Mouse (Mus musculus): ENCODE data around the gene Mlxip. TPM values are rescaled to one million over a fixed set of nuclear protein-coding genes. Genes with fewer than 3 reads are reported as not detected.

Mlxip gene
- 17.4 and 18.8 TPM in 2 replicates for polyA plus RNA-seq (2012; rRNA removed)

DNA sequence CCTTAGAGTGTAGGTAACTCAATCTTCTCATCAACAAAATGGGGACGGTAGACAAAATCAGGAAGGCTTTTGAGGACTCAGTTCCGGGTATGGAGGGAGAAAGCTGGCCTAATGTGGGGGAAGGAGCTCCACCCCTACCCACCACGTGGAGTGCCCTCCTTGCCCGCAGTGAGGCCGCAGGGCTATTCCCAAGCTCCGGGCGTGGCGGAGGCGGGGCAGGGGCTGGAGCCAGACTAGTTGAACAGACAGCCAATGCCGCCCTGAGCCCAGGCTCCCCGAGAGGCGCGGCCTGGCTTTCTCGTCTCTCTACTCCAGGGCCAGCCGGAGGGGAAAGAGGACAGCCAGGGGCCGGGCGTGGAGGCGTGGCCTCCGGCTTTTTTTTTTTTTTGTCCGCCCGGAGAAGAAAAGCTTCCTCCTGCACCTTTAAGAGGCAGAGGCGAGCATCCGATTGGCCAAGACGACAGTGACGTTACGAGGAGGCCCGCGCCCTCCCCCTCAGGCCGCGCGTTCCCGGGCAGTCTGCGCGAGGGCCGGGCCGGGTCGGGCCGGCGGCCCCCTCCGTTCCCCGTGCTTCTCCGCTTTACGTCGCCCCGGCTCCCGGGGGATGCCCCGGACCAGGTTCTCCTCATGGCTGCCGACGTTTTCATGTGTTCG is at the start of gene Mlxip:
TSS of gene Mlxip (plus strand) at position 496 of the 654 bp plus-strand sequence.
- peaks cover 17% of the 10 kb centered on the region for H3K4me1 ChIP-seq (ENCODE audit: control insufficient read depth, insufficient read depth, low read length)
- H3K4me3 ChIP-seq (ENCODE audit: control insufficient read depth, low read depth, low read length), result peak within 1 kb of the TSS; percentile 99
- H3K36me3 ChIP-seq (ENCODE audit: control insufficient read depth, insufficient read depth, low read length), result no peaks in the 10 kb centered on the region
- H3K27me3 ChIP-seq (ENCODE audit: control insufficient read depth, insufficient read depth, low read length), result no peaks in the 10 kb centered on the region
- TF ChIP-seq CTCF (IDR thresholded peaks at IDR 0.05; ENCODE audit: control insufficient read depth, insufficient read depth, insufficient replicate concordance, low read depth, low read length) (no peak), POLR2A (IDR thresholded peaks at IDR 0.05; ENCODE audit: control insufficient read depth, low read depth, low read length) (peak; percentile 95)
- peak within 1 kb of the TSS; percentile 86 for H3K27ac ChIP-seq (ENCODE audit: control insufficient read depth, insufficient read depth, low read depth, low read length)

DNA sequence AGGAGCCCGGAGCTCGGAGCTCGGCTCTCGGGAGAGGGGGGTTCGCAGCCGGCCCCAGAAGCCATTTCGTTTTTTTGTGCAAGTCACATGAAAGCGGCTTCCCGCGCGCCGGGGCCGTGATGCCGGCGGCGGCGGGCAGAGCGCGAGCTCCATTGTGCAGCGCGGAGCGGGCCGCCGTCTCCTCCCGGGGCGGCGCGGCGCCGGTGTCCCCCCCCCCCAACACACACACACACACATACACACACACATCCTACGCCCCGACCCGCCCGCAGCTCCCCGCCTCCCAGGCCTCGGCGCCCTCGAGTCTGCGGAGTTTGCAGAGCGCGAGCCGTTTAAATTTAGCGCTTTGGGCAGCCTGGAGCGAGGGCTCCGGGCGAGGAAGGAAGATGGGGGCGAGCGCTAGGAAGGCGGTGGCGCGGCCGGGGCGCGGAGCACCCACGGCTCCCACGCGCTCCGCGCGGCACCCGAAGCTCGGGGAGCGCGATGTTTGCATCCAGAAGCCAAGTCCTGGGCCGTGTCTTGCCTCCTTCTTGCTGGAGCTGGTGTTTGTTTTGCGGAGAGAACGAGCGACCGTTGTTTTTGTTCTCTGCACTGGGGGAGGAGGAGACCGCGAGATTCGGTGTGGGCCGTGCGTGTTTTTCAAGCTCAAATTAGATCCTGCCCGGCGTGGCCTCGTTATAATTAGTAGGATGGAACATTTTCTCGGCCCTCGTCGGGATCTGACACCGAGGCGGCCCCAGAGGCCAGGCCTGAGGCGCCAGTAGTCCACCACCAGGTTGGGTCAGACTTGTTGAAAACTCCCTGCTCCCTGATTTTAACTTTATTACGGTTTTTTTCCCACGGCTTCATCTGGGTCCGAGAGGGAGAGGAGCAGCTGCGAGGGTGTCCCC is 49.4 kb upstream of the Mlxip start:
- peaks cover 2% of the 10 kb centered on the region; the same call in 1 of the 2 replicates for H3K27me3 ChIP-seq (ENCODE audit: control insufficient read depth, insufficient read depth, low read length)
- TF ChIP-seq POLR2A (IDR thresholded peaks at IDR 0.05; ENCODE audit: control insufficient read depth, low read depth, low read length), result no peak
- no peak for TF ChIP-seq CTCF (IDR thresholded peaks at IDR 0.05; ENCODE audit: control insufficient read depth, insufficient read depth, insufficient replicate concordance, low read depth, low read length)
- peak overlapping the region; percentile 61; the same call in 1 of the 2 replicates for H3K27ac ChIP-seq (ENCODE audit: control insufficient read depth, insufficient read depth, low read depth, low read length)

DNA sequence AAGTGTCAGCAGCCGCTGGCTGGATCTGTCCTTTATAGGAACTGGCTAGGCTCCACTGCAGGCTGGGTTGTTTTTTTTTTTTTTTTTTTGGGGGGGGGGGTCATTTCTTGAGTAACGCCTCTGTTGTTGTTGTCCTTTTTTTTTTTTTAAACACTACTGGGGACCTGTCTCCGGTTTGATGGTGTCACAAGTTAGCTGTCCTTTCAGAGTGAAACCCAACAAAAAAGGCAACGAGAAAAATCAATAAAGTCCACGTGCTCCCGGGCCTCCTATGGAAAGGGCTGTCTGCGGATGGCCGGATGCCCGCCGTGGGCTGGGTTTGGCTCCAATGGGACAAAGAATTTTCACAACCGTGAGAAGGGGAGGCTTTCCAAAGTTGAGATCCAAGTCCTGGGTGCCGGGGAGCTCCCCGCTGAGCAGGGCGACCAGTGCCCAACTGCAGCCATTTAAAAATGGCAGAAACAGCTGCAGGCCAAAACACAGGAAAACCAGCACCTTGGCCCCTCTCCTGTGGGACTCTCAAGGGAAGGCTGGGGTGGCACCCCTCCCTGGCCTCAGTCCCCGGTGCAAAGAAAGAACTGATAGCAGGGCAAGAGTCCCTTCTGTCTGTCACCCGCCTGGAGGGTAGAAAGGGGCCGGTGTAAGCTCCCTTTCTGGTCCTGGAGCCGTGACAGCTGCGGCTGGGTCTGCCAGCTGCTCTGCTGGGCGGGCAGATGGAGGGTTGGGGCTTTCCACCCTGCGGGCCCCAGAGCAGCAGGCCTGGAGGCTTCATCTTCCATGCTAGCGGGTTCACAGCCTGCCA is 48.5 kb upstream of the Mlxip start:
- Histone ChIP-seq H3K27me3 (ENCODE audit: control insufficient read depth, insufficient read depth, low read length) (peaks cover 2% of the 10 kb centered on the region; the same call in 1 of the 2 replicates), H3K27ac (ENCODE audit: control insufficient read depth, insufficient read depth, low read depth, low read length) (no peak overlapping the region), H3K4me1 (ENCODE audit: control insufficient read depth, insufficient read depth, low read length) (peaks cover 26% of the 10 kb centered on the region), H3K4me3 (ENCODE audit: control insufficient read depth, low read depth, low read length) (peak overlapping the region; percentile 86; the same call in 1 of the 2 replicates), H3K36me3 (ENCODE audit: control insufficient read depth, insufficient read depth, low read length) (no peaks in the 10 kb centered on the region)
- no peak for TF ChIP-seq CTCF (IDR thresholded peaks at IDR 0.05; ENCODE audit: control insufficient read depth, insufficient read depth, insufficient replicate concordance, low read depth, low read length)

More for the DNA sequence above, 49.4 kb upstream of the Mlxip start:
- peaks cover 26% of the 10 kb centered on the region for H3K4me1 ChIP-seq (ENCODE audit: control insufficient read depth, insufficient read depth, low read length)
- no peaks in the 10 kb centered on the region for H3K36me3 ChIP-seq (ENCODE audit: control insufficient read depth, insufficient read depth, low read length)
- peak overlapping the region; percentile 86 for H3K4me3 ChIP-seq (ENCODE audit: control insufficient read depth, low read depth, low read length)

DNA sequence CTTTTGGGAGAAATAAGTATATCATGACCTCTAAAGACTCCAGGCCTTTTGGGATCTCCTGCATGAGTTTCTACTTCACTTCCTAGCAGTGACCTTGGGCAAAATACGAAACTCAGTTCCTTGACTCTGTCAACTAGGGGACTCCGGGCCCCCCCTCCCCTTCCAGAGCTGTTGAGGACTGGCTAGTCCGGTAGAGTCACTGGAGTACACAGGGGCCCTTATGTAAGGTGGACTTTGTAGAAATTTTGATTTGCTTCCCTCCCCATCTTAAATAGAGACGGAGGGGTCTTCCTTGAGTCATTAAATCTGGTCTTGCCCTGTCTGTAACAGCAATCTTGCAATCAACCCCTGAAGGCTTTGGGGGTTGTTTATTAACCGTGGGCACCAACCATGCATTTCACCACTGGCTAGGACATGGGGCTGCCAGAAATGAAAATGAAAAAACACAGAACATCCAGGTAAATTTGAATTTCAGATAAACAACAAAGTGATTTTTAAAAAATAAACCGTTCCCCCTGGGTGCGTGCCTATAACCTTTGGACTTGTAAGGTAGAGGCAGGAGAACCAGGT is 47.8 kb upstream of the Mlxip start:
- Histone ChIP-seq H3K4me1 (ENCODE audit: control insufficient read depth, insufficient read depth, low read length) (peaks cover 26% of the 10 kb centered on the region), H3K4me3 (ENCODE audit: control insufficient read depth, low read depth, low read length) (no peak overlapping the region)

DNA sequence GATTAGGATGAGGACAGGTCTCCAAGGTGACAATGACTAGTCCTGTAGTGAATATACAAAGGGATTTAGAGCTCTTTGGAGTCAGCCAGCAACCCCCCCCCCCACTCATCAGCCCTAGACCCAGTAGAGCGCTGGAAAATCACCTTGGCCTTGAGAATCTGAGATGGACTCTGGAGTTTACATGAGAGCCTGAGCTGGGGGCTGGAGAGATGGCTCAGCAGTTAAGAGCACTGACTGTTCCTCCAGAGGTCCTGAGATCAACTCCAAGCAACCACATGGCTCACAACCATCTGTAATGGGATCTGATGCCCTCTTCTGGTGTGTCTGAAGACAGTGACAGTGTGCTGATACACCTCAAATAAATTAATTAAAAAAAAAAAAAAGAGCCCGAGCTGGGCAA is 46.6 kb upstream of the Mlxip start:
- peaks cover 26% of the 10 kb centered on the region for H3K4me1 ChIP-seq (ENCODE audit: control insufficient read depth, insufficient read depth, low read length)
- H3K36me3 ChIP-seq (ENCODE audit: control insufficient read depth, insufficient read depth, low read length), result no peaks in the 10 kb centered on the region
- no peak overlapping the region for H3K4me3 ChIP-seq (ENCODE audit: control insufficient read depth, low read depth, low read length)
- TF ChIP-seq POLR2A (IDR thresholded peaks at IDR 0.05; ENCODE audit: control insufficient read depth, low read depth, low read length) (no peak), CTCF (IDR thresholded peaks at IDR 0.05; ENCODE audit: control insufficient read depth, insufficient read depth, insufficient replicate concordance, low read depth, low read length) (no peak)
- H3K27me3 ChIP-seq (ENCODE audit: control insufficient read depth, insufficient read depth, low read length), result peaks cover 2% of the 10 kb centered on the region; the same call in 1 of the 2 replicates
- H3K27ac ChIP-seq (ENCODE audit: control insufficient read depth, insufficient read depth, low read depth, low read length), result no peak overlapping the region

More for the DNA sequence above, 47.8 kb upstream of the Mlxip start:
- Histone ChIP-seq H3K36me3 (ENCODE audit: control insufficient read depth, insufficient read depth, low read length) (no peaks in the 10 kb centered on the region), H3K27me3 (ENCODE audit: control insufficient read depth, insufficient read depth, low read length) (peaks cover 2% of the 10 kb centered on the region; the same call in 1 of the 2 replicates), H3K27ac (ENCODE audit: control insufficient read depth, insufficient read depth, low read depth, low read length) (no peak overlapping the region)
- TF ChIP-seq POLR2A (IDR thresholded peaks at IDR 0.05; ENCODE audit: control insufficient read depth, low read depth, low read length), result no peak
- no peak for TF ChIP-seq CTCF (IDR thresholded peaks at IDR 0.05; ENCODE audit: control insufficient read depth, insufficient read depth, insufficient replicate concordance, low read depth, low read length)

DNA sequence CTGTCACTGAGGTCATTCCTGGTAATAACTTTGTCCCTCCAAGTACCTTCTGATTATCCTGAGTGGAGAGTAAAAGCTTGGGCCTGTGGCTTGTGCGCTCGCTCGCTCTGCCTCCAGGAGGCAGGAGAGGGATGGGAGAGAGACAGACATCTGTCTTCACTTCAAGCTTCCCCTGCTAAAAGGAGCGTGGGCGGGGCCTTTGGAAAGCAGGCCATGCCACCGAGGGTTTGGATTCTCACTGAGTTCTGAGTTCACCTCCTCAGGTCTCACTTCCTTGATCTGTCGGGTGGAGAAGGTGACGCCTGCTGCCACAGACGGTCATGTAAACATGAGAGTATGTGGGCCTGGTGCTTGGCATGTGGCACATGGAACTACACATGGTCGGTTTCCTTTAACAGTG is 44.2 kb upstream of the Mlxip start:
- no peaks in the 10 kb centered on the region for H3K36me3 ChIP-seq (ENCODE audit: control insufficient read depth, insufficient read depth, low read length)

More for the DNA sequence above, 44.2 kb upstream of the Mlxip start:
- Histone ChIP-seq H3K4me1 (ENCODE audit: control insufficient read depth, insufficient read depth, low read length) (peaks cover 11% of the 10 kb centered on the region), H3K27ac (ENCODE audit: control insufficient read depth, insufficient read depth, low read depth, low read length) (no peak overlapping the region), H3K4me3 (ENCODE audit: control insufficient read depth, low read depth, low read length) (no peak overlapping the region), H3K27me3 (ENCODE audit: control insufficient read depth, insufficient read depth, low read length) (no peaks in the 10 kb centered on the region; the same call in 1 of the 2 replicates)
- TF ChIP-seq CTCF (IDR thresholded peaks at IDR 0.05; ENCODE audit: control insufficient read depth, insufficient read depth, insufficient replicate concordance, low read depth, low read length) (peak; percentile 5; the same call in 1 of the 2 replicates), POLR2A (IDR thresholded peaks at IDR 0.05; ENCODE audit: control insufficient read depth, low read depth, low read length) (no peak)

Measured in testis, adult 2 months (tissue).